Mouse (Mus musculus) naive thymus-derived CD4-positive, alpha-beta T cell, adult 2 months (primary cell): ENCODE measurements around the gene Snap91.
A peak's percentile ranks its signal among the peaks of the same experiment; 100 is the strongest.

Experiments
- DNase-seq: peaks from one replicate; pipeline ENCODE4 v3.0.0-alpha.2; 2011; ENCODE audit warnings: low read depth

The Snap91 gene

DNA sequence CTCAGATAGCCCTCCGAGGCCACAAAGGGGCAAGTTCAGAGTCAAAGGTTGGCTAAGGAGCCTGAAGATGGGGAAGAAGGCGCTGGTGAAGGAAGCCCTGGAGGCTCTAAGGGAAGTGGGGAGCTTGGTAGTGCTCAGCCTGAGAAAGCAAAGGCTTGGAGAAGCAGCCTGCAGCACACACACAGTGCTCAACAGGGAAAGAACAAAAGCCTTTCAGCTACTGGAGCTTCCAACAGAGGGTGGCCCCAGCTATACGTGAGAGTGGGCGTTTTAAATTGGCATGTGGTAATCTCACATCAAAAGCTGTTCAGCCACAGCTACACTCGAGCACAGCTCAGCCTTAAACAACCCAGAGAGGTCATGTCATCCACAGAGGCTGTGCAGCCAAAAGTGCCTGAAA, 67.1 kb downstream of the Snap91 start:
- DNase-seq, result no peak

GRCm38 (mm10) chr9:86810696-86811232, 69.7 kb downstream of the Snap91 start:
- no peak for DNase-seq

- DNase-seq, result no peak
Measured at GRCm38 (mm10) chr9:86810213-86810612, 70.2 kb downstream of the Snap91 start.

DNA sequence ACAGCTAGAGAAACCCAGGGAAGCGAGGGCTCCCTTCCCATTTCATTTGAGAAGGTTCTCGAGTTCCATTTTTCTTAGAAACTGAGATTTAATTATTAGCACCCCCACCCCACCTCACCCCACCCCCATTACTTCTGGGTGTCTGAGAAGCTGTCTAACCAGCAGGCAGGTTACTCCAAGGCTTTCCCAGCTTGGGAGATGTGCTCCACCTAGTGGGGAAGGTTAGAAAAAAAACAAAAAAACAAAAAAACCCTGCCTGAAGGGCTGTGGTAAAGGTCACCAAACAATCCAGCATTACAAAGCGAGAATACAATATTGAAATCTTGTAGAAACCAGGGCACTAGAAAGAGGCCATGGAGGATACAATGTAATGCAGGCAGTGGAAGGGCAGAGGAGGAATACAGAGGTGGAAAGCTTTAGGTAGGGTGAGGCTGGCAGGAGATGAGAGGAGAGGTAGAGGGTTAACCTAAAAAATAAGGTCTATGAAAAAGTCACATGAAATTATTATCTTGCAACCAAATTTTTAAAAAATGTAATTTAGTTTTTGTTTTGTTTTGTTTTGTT, 79.8 kb downstream of the Snap91 start:
- DNase-seq, result peak; percentile 6

DNA sequence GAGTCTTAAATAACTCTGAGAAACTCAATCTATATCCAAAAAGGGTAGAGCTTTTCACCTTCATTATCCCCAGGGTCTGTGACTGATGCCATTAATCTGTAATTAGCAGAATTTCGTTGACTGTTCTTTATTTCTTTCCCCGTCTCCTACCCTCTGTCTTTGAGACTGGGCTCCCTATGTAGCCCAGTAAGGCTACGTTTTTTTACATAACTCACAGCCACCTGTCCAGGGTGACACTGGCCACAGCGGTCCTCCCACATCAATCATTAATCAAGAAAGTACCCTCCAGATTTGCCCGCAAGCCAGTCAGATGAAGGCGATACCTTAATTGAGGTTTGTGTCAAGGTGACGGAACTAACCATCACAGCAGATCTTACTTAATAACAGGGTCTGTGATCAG, 81.4 kb downstream of the Snap91 start:
- DNase-seq, result no peak

DNA sequence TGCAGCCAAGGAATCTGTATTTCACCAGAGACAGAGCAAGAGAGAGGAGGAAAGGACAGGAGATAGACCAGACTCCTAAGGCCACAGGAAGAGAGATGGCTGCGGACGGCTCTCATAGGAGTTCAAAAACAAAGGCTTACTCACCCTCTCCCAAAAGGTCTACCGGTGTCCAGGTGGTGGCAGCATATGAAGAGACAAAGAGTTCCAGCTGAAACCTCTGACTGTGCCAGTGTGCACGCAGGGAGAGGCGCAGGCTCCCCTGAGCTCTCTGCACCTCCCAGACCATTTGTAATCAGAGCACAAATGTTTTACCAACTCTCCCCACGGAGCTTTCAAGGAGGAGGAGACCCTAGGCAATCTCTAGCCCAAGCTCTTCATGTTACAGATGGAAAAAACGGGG, 81.8 kb downstream of the Snap91 start:
- no peak for DNase-seq

GRCm38 (mm10) chr9:86798129-86798528, 82.3 kb downstream of the Snap91 start:
- no peak for DNase-seq

GRCm38 (mm10) chr9:86797553-86797952, 82.9 kb downstream of the Snap91 start:
- DNase-seq, result no peak

GRCm38 (mm10) chr9:86795236-86795635, 85.2 kb downstream of the Snap91 start:
- no peak for DNase-seq

DNA sequence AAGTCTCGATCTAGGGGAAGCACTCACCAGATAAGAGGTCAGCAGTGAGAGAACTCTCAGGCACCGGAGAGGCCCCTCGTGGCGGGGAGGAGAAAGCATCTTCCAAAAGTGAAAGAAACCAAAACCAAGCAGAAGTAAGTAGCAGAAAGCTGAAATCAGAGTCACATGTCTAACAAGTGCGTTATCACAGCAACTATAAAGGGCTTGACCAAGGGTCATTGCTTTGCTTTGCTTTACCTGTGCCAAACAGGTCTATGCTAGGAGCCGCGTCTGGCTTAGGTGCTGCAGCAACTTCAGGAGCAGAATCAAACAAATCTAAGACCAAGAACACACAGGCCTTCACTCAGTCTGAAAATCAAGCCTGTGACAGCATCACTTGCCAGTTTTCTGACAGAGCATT, 88.5 kb downstream of the Snap91 start:
- no peak for DNase-seq

GRCm38 (mm10) chr9:86789186-86789585, 91.3 kb downstream of the Snap91 start:
- no peak for DNase-seq

DNA sequence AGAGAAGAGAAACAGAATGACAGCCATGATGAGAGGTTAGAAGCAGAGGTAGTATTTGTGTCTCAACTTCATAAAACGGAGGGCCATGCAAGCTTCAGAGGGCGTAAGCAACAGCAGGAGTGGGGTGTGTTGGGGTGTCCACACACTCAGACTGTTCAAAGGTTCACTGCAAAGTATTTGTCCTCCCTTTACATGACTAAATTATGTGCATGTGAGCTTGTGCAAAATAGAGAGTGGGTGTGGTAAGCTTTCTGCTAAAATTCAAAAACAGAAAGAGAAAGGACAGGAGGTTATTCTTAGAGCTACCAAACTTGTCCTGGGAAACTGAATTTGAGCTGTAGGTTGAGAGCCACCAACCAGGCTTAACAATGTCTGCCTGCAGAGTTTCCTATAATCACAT, 97.6 kb downstream of the Snap91 start:
- no peak for DNase-seq

DNA sequence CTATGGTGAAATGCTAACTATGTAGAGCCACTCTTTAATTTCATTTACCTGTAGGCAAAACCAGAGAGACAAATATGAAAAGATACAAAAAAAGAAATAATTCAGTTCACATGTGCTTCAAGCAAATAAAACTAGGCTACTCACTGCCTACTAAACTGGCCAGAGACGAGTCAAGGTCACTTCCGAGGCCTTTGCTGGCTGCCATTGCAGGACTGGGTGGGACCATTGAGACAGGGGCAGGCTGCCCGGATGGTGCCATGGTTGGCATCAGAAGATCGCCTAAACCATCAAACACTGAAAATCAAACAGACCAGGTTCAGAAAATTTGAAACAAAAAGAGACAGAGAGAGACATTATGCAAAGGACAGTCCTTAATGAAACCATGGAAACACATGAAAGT, 99.0 kb downstream of the Snap91 start:
- no peak for DNase-seq

GRCm38 (mm10) chr9:86778212-86778611, 102.2 kb downstream of the Snap91 start:
- no peak for DNase-seq

DNA sequence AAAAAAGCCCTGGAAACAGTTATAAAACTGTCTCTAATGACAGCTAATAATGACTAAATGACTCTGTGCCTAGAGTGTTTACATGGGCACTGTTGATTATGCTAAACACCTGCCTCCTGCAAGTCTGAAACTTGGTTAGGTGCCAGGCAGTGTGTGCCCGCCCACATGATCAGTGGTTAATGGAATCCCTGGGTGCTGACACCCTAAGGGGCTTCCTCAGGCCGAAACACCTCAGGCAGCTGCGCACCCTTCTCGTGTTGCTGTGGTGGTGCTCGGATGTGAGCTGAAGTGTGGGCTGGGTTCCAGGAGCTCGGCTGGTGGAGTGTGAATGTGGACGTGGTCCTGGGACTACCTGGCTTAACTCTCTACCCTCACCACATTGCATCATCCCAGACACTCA, 103.1 kb downstream of the Snap91 start:
- no peak for DNase-seq

DNA sequence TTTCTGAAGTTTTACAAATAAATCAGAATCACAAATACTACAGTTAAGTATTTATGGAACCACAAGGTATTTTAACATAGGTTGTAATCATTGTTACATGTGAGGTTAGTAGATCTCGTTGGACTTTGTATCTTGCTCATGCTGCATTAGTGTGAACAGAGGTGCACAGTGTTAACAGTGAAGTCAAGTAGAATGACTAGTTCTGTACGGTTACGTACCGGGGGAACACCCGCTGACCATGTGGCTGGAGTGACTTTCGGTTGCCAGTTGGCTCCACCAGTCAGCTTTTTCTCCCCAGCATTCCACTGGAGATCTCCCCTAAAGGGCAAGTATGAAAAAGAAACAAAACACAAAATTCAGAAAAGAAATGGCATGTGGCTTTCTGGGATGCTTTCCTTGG, 105.1 kb downstream of the Snap91 start:
- DNase-seq, result no peak

- no peak for DNase-seq
Measured at GRCm38 (mm10) chr9:86773996-86774395, 106.5 kb downstream of the Snap91 start.

DNA sequence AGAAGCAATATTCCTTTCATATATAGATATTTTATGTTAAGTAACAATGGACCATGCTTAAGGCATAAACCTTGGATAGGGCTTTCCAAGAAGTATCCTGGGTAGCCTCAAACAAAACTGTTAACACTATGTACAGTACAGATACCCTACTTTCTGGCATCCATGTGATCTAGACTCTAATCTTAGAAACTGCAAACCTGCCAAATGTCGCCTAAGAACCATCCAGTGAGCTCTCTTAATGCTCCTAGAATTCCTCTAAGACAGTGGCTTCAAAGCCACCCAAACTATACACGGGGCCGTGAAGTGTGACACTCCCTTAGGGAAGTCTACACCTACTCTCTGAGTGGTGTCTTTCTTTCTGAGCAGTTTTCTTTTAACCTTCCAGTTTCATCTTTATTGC, 107.6 kb downstream of the Snap91 start:
- no peak for DNase-seq

- no peak for DNase-seq
Measured at GRCm38 (mm10) chr9:86766991-86767390, 113.5 kb downstream of the Snap91 start.

DNA sequence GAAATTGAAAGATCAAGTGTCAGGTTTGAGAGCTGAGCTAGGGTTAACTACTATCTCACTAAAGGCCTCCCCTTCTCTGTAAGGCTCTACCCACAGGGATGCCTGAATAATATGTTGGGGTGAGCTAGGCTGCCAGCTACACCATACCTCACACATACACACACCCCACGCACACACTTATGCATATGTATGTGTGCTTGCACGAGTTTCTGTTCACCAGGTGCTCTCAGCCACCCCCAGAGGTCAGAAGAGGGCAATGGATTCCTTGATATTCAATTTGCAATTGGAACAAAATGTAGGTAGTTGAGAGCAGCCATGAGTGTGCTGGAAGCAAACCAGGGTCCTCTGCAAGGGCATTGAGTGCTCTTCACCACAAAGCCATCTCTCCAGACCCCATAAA, 116.5 kb downstream of the Snap91 start:
- DNase-seq, result no peak

- DNase-seq, result no peak
Measured at GRCm38 (mm10) chr9:86762477-86763376, 117.7 kb downstream of the Snap91 start.

GRCm38 (mm10) chr9:86745926-86746581, 134.4 kb downstream of the Snap91 start:
- peak; percentile 2 for DNase-seq

DNA sequence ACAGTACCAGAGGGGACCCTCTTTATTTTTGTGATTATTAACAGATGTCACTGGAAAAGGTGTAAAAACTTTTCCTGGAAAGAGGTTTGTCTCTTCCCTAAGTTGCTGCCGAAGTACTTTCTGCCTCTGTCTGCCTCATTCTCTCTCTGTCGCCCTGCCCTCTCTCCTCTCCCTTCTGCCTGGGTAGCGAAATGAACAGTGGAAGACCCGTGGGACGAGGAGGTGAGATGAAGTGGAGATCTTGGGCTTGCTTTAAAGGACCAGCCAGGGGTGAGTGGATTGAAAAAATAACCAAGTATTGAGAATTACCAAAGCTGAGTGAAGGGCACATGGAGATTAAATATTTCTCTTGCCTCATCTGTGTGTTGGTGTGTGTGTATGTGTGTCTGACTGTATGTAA, 136.4 kb downstream of the Snap91 start:
- no peak for DNase-seq
